Mouse (Mus musculus) C2C12 (cell line): ENCODE results near the gene Lemd2.

Experiments used
- CTCF ChIP-seq: IDR thresholded peaks from one replicate; pipeline ENCODE4 v1.5.1; 2011; ENCODE audit not compliant: control insufficient read depth, insufficient read depth, insufficient read length
- MAX ChIP-seq: IDR thresholded peaks from one replicate; pipeline ENCODE4 v1.6.1; 2011; ENCODE audit warnings: mild to moderate bottlenecking, control low read depth
- USF1 ChIP-seq: IDR thresholded peaks from one replicate; pipeline ENCODE4 v1.6.1; 2011; ENCODE audit warnings: low read depth, mild to moderate bottlenecking, control low read depth, moderate library complexity

GRCm38 (mm10) chr17:27179681-27180280, 24.5 kb downstream of the Lemd2 start:
- TF ChIP-seq CTCF (no peak), MAX (no peak), USF1 (no peak)
